Mouse (Mus musculus): ENCODE results near the gene Tbx10.
A peak's percentile ranks its signal among the peaks of the same experiment; 100 is the strongest.
"Not testable (repeated sequence)": the region's sequence is repeated elsewhere in the genome, so short reads cannot be mapped to it uniquely, and the experiment has no call there.

Tbx10 gene

DNA sequence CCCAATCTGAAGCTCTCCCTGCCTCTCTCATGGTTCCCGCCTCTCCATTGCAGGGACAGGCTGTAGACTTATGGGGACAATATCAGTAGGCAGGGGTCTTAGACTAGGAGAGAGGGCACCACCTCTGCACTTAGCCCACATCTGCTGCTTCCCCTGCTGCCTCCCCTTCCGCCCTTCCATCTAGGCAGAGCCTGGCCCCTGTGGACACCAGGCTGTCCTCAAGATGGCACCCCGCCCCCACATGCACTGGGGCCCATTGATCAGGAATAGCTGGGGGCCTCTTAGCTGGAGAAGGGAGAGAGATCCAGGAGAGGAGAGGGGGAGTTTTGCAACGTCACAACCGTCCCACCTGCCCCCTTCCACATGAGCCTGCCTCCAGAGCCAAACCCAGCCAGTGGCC is at the start of gene Tbx10:
Tbx10 (plus strand) TSS at position 337 of the 400 bp plus-strand sequence.
- no peak for DNase-seq (ENCODE audit: low spot score in 2 of 2)

DNA sequence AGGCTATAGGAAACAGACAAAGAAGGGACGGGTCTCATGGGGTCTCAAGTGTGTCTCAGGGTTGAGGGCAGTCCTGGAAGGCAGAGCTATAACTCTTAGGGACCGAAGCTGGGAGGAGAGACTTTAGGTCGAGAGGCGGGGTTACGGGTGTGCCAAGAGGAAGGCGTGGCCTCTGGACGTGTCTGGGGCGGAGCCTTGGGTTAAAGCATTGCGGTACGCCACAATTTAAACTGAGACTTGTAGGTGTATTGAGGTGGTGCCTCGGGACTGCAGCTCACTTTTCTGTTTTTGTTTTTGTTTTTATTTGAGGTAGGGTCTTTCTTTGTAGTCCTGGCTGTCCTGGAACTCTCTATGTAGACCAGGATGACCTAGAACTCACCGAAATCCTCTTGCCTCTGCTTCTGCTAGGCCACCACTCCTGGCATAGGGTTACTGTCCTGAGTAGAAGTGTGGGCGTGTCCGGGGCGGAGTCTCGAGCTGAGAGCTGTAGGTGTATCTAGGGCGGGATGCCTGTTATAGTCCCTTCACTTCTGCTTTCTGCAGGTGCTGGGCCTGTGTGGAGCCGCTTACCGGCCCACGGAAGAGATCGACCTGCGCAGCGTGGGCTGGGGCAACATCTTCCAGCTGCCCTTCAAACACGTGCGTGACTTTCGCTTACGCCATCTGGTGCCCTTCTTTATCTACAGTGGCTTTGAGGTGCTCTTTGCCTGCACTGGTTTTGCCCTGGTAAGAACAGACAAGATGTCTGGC is 49.4 kb upstream of the Tbx10 start:
- DNase-seq (ENCODE audit: low spot score in 2 of 2): peak; percentile 77 to 83

DNA sequence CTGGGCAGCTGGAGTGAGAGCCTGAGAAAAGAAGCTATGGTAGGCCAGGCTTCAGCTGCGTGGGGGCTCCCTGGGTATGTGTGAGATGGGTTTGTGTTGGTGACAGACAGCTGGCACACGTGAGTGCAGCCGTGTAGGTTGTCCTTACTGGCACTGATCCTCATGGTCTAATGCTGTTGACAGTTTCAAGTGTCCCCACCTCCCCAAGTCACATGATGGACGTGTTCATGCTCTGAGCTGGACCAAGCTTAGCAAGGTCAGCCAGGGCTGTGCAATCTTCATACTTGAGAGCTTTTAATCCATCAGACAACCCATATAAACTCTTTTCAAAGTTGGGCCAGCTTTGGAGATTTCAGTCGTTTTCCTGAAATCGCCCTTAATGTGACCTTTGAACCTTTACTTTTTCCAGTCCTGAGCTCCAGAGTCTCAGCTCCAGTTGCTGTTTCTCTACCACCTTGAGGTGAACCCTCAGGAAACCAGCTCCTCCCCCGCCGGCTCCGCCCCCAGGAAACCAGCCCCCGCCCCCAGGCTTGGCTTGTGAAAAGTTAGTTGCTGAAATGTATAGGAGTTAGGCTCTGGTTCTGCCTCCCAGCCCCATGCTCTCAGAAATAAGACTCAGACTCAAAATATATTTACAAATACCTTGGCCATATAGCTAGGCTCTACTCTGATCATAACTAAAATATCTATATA is 46.5 kb upstream of the Tbx10 start:
- DNase-seq (ENCODE audit: low spot score in 2 of 2): peak; percentile 60 to 78

DNA sequence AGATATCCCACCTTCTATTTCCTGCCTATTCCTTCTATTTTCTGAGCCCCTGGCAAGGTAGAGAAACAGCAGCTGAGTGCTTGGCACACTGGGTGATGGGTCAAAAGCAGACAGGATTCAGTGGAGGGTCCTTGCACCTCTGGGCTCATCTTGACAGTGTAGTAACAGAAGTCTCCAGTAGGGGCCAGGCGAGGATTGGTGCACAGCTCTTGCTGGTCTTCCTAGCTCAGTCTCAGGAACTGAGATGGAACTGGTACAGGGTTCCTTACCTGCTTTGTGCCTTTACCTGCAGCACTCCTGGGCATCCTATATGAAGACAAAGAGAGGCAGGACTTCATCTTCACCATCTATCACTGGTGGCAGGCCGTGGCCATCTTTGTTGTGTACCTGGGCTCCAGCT is 45.8 kb upstream of the Tbx10 start:
- peak; percentile 65 to 87 for DNase-seq (ENCODE audit: low spot score in 2 of 2)

DNA sequence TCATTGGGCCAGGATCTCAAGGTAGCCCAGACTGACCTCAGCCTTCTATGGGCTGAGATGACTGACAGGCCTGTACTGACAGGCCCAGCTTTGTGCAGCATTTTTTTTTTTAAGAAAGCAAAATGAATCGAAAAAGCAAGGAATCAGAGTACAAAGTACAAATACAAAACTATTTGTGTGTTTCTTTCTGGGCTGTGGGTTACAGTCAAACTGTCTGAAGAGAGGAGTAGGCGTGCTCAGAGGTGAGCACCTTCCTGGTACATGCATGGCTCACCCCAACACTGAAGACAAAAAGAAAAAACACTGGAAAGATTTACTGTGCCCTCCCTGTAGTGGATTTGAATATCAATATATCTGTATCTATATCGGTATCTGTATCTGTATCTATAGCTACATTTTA is 44.7 kb upstream of the Tbx10 start:
- DNase-seq (ENCODE audit: low spot score in 2 of 2): no peak

DNA sequence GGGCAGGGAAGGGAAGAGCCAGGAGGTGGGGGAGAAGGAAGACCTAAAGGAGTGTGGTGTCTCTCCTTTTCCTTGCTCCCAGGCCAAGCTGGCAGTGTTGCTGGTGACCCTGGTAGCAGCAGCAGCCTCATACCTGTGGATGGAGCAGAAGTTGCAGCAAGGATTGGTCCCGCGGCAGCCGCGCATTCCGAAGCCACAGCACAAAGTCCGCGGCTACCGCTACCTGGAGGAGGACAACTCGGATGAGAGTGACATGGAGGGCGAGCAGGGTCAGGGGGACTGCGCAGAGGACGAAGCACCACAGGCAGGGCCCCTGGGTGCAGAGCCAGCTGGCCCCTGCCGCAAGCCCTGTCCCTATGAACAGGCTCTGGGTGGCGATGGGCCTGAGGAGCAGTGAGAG is 44.0 kb upstream of the Tbx10 start:
- no peak for DNase-seq (ENCODE audit: low spot score in 2 of 2)

DNA sequence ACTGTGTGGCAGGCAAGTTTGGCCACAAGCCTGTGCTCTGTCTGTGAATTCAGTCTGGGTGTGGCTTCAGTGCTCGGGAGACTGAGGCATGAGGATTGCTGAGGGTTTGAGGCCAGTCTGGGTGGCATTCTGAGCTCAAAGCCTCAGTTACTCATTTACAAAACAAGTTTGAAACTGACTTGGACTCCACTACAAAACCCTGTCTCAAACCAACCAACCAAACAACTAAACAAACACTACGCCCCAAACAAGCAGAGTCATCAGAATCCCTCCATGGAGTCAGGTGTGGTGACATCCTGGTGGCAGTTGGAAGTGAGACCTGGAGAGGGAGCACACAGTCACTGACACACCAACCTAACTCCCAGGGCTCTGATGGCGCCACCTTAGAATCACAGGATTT is 42.2 kb upstream of the Tbx10 start:
- DNase-seq (ENCODE audit: low spot score in 2 of 2): no peak

DNA sequence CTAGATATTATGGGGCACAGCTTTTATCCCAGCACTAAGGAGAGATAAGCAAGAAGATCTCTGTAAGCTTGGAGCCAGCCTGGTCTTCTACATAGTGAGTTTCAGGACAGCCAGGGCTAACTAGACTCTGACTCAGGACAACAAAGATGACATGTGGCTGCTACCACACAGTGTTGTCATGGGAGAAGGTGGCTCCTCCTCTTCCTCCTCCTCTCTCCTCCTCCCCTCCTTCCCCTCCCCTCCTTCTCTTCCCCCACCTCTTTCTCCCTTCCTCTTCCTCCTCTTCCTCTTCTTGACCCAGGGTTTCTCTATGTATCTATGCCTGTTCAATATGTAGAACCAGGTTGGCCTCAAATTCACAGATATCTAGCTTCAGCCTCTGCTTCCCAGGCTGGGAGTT is 41.1 kb upstream of the Tbx10 start:
- no peak for DNase-seq (ENCODE audit: low spot score in 2 of 2)

DNA sequence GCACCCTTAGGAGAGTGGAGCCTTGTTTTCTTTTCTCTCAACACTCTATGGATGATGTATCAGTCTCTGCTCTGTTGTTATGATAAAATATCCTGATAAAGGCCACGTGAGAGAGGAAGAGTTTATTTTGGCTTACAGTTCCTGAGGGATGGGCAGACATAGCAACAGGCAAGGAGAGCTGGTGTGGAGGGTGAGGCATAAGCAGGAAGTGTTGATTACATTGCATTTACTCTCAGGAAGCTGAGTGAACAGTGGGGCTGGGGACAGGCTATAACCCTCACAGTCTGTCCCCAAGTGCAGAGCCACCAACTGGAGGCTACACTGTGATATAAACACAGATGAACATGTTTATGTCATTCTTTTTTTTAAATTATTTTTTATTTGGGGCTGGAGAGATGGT is 40.5 kb upstream of the Tbx10 start:
- DNase-seq (ENCODE audit: low spot score in 2 of 2): no peak

DNA sequence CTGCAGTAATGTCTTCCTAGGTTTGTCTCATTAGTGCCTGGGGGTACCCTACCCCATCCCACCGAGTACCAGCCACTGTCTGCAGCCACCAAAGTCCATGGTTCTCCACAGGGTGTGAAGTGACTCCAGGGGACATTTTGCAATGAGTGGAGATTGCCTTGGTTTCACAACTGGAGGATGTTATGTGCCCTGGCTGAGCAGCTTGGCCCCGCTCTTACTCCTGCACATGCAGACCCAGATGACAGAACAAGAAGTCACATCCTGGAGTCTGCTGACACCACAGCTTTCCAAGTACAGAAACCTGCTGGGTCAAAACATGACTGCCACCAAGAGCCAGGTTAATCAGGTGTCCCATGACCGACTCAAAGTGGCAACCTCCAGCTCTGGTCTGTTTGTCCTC is 37.5 kb upstream of the Tbx10 start:
- DNase-seq (ENCODE audit: low spot score in 2 of 2): no peak

DNA sequence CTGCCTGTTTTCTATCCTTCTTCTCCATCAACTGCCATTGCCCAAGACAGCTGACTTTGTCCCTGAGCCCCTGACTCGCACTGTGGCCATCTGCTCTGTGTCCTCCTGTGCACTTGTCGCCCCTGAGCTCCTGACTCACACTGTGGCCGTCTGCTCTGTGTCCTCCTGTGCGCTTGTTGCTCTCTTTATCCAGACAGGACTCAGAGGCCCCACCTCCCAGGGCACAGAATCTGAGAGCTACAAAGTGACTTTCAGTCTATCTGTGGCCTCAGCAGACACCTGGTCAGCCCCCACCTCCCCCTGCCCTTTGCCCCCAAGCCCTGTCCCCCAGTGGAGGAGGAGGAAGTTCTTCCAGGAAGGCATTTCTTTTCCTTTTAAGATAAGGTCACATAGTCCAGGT is 36.7 kb upstream of the Tbx10 start:
- DNase-seq (ENCODE audit: low spot score in 2 of 2): no peak

DNA sequence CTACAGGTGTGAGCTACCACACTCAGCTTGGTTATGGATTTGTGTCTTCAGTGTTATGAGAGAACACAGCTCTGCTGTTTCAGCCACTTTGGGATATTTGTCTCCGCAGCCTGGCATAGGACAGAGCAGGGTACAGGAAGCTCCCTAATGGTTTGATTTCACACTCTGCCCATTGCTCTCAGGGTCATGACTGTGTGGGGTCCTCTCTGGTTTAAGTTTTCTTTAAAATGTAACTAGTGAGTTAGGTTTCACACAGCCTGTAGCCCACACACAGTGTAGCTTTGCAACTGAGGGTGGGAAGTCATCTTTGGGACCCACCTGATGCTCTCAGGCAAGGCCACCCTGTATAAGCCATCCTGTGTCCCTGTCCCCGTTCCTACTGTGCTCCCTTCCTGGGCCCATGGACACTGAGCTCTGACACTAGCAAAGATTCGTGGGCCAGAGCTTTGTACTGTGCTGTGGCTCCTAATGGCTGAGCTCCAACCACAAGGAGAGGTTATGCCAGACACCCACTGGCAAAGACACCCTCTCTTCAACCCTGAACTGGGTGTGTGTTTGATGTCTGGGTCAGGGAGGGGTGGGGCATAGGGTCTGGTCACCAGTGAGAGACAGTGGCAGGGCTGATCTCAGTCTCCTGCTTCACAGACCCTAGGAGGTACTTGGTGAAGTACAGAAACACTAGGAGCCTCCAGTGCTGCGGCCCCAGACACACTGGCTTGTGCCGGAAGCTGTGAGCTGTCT is 35.1 kb upstream of the Tbx10 start:
- not testable (repeated sequence) for DNase-seq (ENCODE audit: low spot score in 2 of 2)

DNA sequence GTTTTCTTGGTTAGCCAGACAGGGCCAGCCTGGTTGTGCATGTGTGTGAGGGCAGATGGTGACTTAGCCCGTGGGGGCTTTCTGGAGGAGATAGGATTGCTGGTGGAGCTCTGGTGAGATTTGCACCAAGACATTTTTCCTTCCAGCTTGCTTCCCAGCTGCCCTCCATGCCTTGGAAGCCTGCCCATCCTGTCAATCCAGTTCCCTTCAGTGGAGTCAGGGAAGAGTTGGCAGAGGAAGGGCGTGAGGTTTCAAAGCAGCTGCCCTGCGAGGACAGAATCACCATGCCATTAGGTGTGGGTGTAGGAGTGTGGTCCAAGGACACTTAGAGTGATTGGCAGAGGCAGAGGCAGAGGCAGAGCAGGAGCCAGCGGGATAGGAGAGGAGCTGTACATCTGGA is 34.1 kb upstream of the Tbx10 start, which contains the start of gene Aldh3b3:
Aldh3b3 (plus strand) TSS at position 176 of the 400 bp plus-strand sequence.
- no peak for DNase-seq (ENCODE audit: low spot score in 2 of 2)

DNA sequence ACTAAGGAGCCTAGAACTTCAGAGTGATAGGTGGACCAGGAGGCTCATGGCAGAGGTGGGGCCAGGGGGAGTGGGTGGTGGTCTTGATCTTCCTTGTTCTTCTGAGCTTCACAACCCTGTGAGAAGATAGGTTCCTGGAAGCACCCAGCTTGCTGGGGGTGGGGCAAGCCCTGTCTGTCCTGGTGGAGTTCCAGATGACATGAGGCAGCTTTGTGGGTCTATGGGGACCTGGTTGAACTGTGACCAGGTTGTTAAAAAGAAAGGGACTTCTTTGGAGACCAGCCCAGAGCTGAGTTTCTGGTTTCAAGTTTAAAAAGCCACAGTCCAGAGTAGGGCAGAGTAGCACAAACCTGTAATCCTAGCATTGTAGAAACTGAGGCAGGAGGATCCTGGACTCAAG is 33.5 kb upstream of the Tbx10 start:
- DNase-seq (ENCODE audit: low spot score in 2 of 2): no peak

DNA sequence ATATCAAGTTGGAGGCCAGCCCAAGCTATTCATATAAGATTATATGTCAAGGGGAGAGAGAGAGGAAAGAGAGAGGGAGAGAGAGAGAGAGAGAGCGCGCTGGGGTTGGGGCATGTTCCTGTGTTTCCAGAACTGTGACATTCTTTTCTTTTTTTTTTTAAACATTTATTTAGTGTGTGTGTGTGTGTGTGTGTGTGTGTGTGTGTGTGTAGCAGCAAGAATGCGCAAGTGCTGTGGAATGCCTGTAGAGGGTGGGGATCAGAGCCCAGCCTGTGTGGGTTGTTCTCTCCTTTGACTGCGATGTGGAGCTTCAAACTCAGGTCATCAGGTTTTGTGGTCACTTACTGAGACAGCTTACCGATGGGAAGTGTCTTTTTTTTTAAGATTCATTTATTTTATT is 32.3 kb upstream of the Tbx10 start:
- no peak for DNase-seq (ENCODE audit: low spot score in 2 of 2)

DNA sequence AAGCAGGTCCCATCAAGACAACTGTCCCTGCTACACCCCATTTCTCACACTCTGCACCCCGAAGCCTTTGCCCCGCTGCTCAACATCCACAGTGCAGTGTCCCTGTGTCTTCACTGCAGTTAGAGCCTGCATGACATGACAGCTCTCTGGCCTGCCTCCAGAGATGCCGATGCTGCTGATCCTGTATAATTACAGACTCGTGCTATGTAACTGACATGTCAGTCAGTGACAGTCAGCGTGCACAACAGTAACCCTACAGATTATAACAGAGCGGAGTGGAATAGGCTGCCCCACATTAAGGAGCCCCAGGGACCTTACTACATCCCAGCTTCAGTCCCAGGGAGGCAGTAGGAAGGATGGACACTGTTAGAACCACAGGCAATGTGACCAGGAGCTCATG is 30.7 kb upstream of the Tbx10 start:
- not testable (repeated sequence) for DNase-seq (ENCODE audit: low spot score in 2 of 2)

DNA sequence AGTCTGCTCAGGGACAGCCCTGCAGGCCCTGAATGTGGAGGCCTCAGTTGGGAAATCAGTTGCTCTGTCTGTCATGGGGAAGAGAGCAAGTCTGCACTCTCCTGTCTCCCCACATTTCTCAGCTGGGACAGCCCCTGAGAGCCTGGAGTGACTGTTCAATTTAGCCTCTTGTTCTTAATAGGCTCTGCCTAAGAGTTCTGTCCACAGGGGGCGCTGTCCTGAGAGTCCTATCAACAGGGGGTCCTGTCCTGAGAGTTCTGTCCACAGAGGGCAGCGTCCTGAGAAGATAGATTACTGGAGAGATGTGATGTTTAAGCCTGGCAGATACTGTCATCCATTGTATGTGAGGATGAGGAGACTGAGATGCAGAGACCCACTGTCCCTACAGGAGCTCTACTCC is 30.1 kb upstream of the Tbx10 start:
- DNase-seq (ENCODE audit: low spot score in 2 of 2): no peak

DNA sequence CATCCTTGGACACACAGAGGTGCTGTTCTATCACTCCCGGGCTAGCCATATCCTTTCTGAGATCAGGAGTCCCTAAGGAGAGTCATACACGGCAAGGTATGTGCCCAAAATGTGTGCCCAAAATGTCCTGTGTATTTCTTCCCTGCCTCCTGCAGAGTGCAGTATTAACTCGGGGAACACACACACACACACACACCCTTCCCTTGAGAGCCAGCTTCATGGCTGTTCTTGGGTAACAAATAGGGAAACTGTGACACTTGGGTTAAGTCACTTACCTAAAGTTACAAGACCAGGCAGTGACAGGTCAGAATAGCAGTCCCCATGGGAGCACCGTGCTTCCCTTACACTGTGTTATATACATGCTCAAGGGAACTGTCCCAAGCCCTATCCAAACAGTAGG is 28.5 kb upstream of the Tbx10 start:
- no peak for DNase-seq (ENCODE audit: low spot score in 2 of 2)

DNA sequence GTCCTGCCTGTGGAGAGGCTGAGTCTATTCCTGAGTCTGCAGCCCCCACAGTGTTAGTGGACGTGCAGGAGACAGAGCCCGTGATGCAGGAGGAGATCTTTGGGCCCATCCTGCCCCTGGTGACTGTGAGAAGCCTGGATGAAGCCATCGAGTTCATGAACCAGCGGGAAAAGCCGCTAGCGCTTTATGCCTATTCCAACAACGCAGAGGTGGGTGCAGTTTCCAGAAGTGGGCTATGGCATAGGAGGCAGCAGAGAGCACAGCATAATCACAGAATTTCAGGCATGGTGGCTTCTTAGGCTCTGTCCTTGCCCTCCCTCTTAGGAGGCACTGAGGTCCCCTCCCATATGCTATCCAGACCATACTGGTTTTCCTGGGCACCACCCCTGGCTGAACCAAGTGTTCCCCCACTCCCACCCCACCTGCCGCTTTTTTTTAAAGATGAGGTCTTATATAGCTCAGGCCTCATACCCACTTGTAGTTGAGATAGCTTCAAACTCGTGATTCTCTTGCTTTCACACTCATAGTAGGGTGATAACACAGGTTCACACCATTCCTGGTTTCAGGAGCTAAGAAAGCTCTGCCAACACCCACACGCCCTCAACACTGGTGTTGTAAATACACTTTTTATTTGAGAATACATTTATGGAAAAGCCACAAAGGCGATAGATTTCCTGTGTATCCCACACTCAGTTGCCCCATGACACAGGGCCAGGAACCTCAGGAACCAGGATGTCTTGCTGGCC is 26.0 kb upstream of the Tbx10 start:
- DNase-seq (ENCODE audit: low spot score in 2 of 2): no peak

DNA sequence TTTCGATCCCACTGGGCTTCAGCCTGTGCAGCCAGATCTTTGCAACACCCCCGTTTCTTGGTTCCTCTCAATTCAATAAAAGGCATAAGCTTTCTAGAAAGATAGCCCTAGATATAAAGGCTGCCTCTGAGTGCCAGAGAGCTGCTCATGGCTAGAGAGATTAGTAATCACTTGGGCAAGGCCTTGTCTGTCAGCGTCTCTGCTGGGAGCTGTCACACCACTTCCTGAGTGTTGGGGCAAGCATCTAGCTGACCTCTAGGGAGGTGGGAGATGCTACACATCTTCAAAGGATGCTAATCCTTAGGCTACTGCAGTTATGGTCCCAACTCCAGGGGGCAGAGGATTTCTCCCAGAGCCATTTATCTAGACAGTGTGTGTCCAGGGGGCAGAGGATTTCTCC is 25.3 kb upstream of the Tbx10 start:
- DNase-seq (ENCODE audit: low spot score in 2 of 2): no peak

DNA sequence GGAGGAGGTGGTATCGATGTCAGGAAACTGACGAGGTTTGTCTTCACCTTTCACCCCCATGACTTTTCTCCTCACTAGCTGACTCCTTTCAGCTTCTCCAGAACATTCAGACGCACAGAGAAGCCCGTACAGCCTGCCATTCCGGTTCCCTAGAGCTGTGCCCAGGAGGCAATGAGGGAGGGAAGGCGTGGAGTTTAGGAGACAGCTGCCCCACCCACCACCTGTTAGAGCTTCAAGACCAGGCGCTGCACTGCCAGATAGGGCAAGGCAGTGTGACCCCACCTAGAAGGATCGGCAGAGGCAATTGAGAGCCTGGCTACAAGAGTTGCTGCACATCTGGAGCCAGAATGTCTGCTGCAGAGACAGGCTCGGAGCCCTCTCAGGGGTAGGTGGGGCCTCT is 20.3 kb upstream of the Tbx10 start, which contains the start of gene Aldh3b2:
Aldh3b2 (plus strand) TSS at position 100 of the 400 bp plus-strand sequence.
- DNase-seq (ENCODE audit: low spot score in 2 of 2): peak in 1 of 2 experiments; percentile 25

DNA sequence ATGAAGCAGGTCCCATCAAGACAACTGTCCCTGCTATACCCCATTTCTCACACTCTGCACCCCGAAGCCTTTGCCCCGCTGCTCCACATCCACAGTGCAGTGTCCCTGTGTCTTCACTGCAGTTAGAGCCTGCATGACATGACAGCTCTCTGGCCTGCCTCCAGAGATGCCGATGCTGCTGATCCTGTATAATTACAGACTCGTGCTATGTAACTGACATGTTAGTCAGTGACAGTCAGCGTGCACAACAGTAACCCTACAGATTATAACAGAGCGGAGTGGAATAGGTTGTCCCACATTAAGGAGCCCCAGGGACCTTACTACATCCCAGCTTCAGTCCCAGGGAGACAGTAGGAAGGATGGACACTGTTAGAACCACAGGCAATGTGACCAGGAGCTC is 17.9 kb upstream of the Tbx10 start:
- not testable (repeated sequence) for DNase-seq (ENCODE audit: low spot score in 2 of 2)

Measured in spleen, postnatal 4 days (tissue).